In genomic region chr7:132610468-132611318, GRCm38 (mm10) we compare ENCODE assay signal across 1 mouse cellular context.
TF ChIP-seq lines count a peak whose summit lies in the region.

Gene Lhpp, plus strand, starts transcription at chr7:132610638.

TF ChIP-seq in CH12.LX, 34 proteins besides CTCF, POLR2A, EP300 and RAD21 (continued from another document):
- peak; percentile 35; the same call in 1 of the 2 replicates for TF ChIP-seq ETS1 (conservative IDR thresholded peaks at IDR 0.05; ENCODE audit: low read depth, low read length)
- no peak for TF ChIP-seq ZKSCAN1 (IDR thresholded peaks at IDR 0.05; ENCODE audit: borderline replicate concordance, low read depth, low read length)
- peak; percentile 50 for TF ChIP-seq HCFC1 (IDR thresholded peaks at IDR 0.05; ENCODE audit: low read depth, low read length)
- TF ChIP-seq JUN (IDR thresholded peaks at IDR 0.05; ENCODE audit: insufficient read depth, low read depth, low read length) = no peak
- TF ChIP-seq RCOR1 (conservative IDR thresholded peaks at IDR 0.05; ENCODE audit: low read depth, low read length) = no peak
- TF ChIP-seq KAT2A (IDR thresholded peaks at IDR 0.05; ENCODE audit: insufficient replicate concordance, low read length) = no peak
- 0 out of 2 replicates have a peak, but pooled peaks have one; percentile 43 for TF ChIP-seq TBP (conservative IDR thresholded peaks at IDR 0.05; ENCODE audit: low read depth, low read length)
- TF ChIP-seq USF1 (IDR thresholded peaks at IDR 0.05; ENCODE audit: low read depth, low read length) = peak; percentile 50
- TF ChIP-seq SIN3A (IDR thresholded peaks at IDR 0.05; ENCODE audit: low read length) = peak; percentile 28; the same call in 1 of the 2 replicates
- 0 out of 2 replicates have a peak, but pooled peaks have one; percentile 18 for TF ChIP-seq USF2 (conservative IDR thresholded peaks at IDR 0.05; ENCODE audit: low read depth, low read length)
- TF ChIP-seq MEF2A (IDR thresholded peaks at IDR 0.05; ENCODE audit: borderline replicate concordance, low read depth, low read length) = peak; percentile 24; the same call in 1 of the 2 replicates
